Mouse (Mus musculus): Measurements from ENCODE around the gene Lpp.

Gene Lpp

GRCm38 (mm10) chr16:24394211-24394991 lies 1.1 kb downstream of the Lpp start:
- CTCF ChIA-PET = no interaction called here

GRCm38 (mm10) chr16:24395100-24395499 lies 1.8 kb downstream of the Lpp start:
- POLR2A ChIA-PET = interaction anchor here in 2 of 4 experiments (0.8 to 1.3 kb wide), 5 partner anchors 8 to 664 kb away, joined by 3 to 5 read pairs (median 3); no protein-coding TSS in a partner anchor
- CTCF ChIA-PET = no interaction called here

More at GRCm38 (mm10) chr16:24394211-24394991, 1.1 kb downstream of the Lpp start:
- POLR2A ChIA-PET = interaction anchor here in 3 of 4 experiments (0.6 to 2.6 kb wide), 9 partner anchors 8 to 664 kb away, joined by 3 to 9 read pairs (median 3); partner anchors contain the start of genes Bcl6 (in 2 of the 3) and Gm37419 (in 1 of the 3)

- ChIA-PET POLR2A (interaction anchor here in 3 of 4 experiments (0.5 to 0.9 kb wide), 3 partner anchors 13 to 160 kb away, joined by 3 to 9 read pairs (median 3); no protein-coding TSS in a partner anchor), CTCF (no interaction called here)
Observed at GRCm38 (mm10) chr16:24396504-24396903, 3.2 kb downstream of the Lpp start.

- CTCF ChIA-PET = no interaction called here
- POLR2A ChIA-PET = no interaction called here
Observed at GRCm38 (mm10) chr16:24398476-24398875, 5.2 kb downstream of the Lpp start.

DNA sequence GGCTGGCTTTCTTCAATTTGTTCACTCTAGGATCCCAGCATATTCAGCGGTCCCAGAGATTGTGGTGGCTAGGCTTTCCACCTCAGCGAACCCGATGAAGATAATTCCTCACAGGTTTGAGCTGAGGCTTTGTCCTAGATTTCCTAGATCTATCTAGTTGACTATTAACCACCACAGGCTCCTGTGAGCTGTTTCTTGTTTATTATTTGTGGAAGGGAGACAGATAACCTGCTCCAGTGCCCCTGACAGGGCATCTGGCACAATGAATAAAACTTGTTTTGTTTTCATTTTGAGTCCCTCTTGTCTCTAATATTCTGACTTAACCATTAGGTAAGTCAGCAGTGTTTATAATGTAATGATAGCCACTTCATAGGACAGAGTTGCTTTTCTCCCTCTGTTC lies 5.6 kb downstream of the Lpp start:
- CTCF ChIA-PET = no interaction called here
- POLR2A ChIA-PET = interaction anchor here in 1 of 4 experiments (1.3 kb wide), 1 partner anchor 17 kb away, joined by 3 read pairs; no protein-coding TSS in a partner anchor

DNA sequence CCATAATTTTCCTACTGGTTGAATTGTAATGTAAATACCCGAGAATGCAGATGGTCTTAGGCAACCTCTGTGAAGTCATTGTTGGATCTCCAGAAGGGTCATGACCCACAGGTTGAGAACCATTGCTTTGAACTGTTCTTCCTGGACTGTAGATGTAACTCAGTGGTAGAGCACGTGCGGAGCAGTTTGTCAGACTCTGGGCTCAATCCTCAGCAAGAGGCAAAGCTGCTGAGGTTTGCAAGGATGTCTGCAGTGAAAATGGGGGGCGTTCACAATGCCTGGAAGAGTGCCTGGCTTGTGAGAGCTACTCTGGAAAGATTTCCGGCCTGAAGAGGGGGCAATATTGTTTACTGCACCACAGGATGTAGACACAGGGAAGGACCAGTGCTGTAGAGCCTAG lies 6.2 kb downstream of the Lpp start:
- ChIA-PET POLR2A (interaction anchor here in 1 of 4 experiments (1.3 kb wide), 1 partner anchor 16 kb away, joined by 3 read pairs; no protein-coding TSS in a partner anchor), CTCF (no interaction called here)

DNA sequence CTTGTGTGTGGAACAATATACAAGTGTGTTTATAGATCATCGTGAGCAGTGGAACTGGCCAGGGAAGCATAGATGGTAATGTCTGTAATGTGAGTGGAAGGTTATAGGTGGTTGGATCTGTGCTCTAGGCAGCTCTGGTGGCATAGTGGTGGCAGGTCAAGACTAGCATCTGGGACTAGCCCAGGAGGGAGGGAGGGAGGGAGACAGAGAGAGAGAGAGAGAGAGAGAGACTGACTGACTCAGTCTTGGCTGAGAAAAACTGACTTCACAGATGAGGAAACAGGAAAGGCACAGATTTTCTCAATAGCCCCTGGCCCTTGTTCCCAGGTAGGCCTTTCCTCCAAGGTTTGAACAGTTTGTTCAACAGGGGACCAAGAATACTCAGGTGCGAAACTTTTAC lies 7.5 kb downstream of the Lpp start:
- CTCF ChIA-PET = no interaction called here
- POLR2A ChIA-PET = interaction anchor here in 1 of 4 experiments (0.6 kb wide), 1 partner anchor 1888 kb away, joined by 5 read pairs; no protein-coding TSS in a partner anchor

DNA sequence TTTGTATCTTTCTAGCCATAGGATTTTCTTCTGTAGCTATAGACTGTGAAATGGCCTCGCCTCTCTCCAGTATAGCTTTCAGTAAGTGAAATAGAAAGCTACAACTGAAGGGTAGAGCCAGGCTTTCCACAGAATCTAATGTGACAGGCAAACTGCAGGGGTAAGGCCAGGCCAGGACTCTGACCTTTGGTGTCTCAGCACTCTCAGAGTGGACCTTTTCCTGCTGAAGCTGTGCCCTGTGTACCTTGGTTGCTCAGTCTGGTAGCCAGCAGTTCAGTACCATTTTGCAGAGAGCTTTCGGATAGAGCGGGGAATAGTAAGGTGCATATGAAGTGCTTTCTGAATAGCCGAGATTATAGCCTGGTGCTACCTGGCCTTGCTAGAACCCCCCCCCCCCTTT lies 9.5 kb downstream of the Lpp start:
- ChIA-PET CTCF (no interaction called here), POLR2A (interaction anchor here in 3 of 4 experiments (1.0 to 2.1 kb wide), 5 partner anchors 8 to 34 kb away, joined by 3 to 5 read pairs (median 3); partner anchors contain the start of gene Lpp (in 2 of the 3))

- POLR2A ChIA-PET = interaction anchor here in 3 of 4 experiments (0.6 to 2.1 kb wide), 3 partner anchors 11 to 33 kb away, joined by 3 to 5 read pairs (median 3); partner anchors contain the start of gene Lpp (in 1 of the 3)
- CTCF ChIA-PET = no interaction called here
Observed at GRCm38 (mm10) chr16:24403733-24404380, 10.6 kb downstream of the Lpp start.

- CTCF ChIA-PET = no interaction called here
- POLR2A ChIA-PET = interaction anchor here in 1 of 4 experiments (1.1 kb wide), 1 partner anchor 14 kb away, joined by 3 read pairs; no protein-coding TSS in a partner anchor
Observed at GRCm38 (mm10) chr16:24406521-24406920, 13.2 kb downstream of the Lpp start.

DNA sequence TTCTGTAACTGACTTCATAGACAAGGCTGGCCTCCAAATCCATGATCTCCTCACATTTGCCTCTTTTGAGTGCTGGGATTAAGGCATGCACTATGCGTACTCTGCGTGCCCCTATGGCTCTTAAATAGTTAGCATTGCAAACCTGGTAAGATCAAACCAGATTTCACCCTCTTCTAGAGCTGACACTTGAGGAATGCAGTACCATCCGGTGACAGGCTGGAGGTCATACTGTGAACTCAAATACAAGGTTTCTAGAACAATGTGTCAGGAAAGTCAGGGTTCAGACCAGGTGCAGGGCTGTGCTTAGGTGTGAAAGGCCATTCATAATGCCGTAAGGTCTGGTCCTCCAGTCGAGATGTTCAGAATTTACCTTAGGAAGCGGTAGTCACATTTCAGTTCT lies 18.0 kb downstream of the Lpp start:
- ChIA-PET POLR2A (interaction anchor here in 1 of 4 experiments (0.6 kb wide), 1 partner anchor 1309 kb away, joined by 3 read pairs; no protein-coding TSS in a partner anchor), CTCF (no interaction called here)

DNA sequence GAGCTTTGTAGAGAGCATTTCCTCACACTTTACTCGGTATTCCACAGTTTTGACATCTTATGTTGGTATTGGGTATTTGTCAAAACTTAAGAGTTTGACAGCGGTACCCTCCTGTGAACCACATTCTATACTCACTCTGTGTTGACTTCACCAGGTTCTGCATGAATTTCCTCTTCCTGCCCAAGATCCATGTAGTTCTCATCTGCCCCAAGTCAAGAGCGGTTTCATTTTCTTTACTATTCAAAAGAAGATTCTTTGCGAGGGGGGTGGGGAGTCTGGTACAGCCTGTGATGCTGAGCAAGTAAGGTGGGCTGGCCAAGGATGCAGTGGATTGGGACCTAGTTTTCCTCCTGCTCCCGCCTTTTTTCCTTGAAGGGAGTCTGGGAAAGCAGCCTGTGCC lies 18.9 kb downstream of the Lpp start:
- POLR2A ChIA-PET = no interaction called here
- CTCF ChIA-PET = no interaction called here

GRCm38 (mm10) chr16:24413059-24413458 lies 19.8 kb downstream of the Lpp start:
- CTCF ChIA-PET = no interaction called here
- POLR2A ChIA-PET = no interaction called here

GRCm38 (mm10) chr16:24418022-24418421 lies 24.7 kb downstream of the Lpp start:
- ChIA-PET POLR2A (interaction anchor here in 3 of 4 experiments (0.6 to 1.7 kb wide), 5 partner anchors 9 to 430 kb away, joined by 3 to 5 read pairs (median 3); partner anchors contain the start of gene Gm37419 (in 1 of the 3)), CTCF (no interaction called here)

- CTCF ChIA-PET = no interaction called here
- POLR2A ChIA-PET = no interaction called here
Observed at GRCm38 (mm10) chr16:24420603-24421120, 27.4 kb downstream of the Lpp start.

GRCm38 (mm10) chr16:24421687-24422418 lies 28.5 kb downstream of the Lpp start:
- CTCF ChIA-PET = no interaction called here

DNA sequence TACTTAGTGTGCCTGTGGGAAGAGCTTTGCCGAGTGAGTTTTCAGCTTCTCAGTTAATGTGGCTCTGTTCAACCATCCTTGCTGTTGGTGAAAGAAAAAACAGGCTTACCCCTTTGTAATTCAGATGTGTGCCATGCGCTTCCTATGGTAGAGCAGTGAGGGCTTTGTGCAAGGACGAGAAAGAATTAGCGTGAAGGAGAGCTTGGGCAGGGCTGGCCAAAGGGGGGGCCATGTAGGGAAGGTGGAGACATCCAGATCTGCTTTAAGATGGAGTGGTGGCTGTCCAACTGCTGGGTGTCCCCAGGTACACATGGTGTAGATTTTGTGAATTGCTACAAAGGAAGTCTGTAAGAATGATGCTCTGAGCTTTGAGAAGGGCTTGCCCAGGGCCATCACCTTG lies 29.9 kb downstream of the Lpp start:
- POLR2A ChIA-PET = interaction anchor here in 2 of 4 experiments (0.5 to 1.5 kb wide), 4 partner anchors 9 to 684 kb away, joined by 3 to 4 read pairs (median 4); no protein-coding TSS in a partner anchor
- CTCF ChIA-PET = no interaction called here

More at GRCm38 (mm10) chr16:24421687-24422418, 28.5 kb downstream of the Lpp start:
- POLR2A ChIA-PET = interaction anchor here in 2 of 4 experiments (0.7 to 1.2 kb wide), 2 partner anchors 13 to 18 kb away, joined by 3 to 4 read pairs; no protein-coding TSS in a partner anchor

DNA sequence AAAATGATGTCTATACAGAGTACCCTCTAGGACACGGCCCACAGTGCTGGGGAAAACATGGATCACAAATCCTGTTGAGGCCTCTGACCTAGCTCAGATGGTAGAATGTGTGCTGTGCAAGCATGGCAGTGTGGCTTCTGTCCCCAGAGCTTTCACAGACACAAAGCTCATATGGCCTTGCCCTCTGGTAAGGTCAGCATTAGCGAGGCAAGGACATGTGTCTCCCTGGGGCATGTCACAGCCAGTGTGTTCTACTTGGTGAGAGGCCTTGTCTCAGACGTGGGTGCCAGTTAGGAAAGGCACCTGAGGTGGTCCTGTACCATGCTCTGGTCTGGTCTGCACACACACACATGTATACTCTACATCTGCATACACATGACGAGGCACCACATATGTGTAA lies 30.4 kb downstream of the Lpp start:
- POLR2A ChIA-PET = interaction anchor here in 2 of 4 experiments (0.5 to 1.5 kb wide), 4 partner anchors 9 to 684 kb away, joined by 3 to 4 read pairs (median 4); no protein-coding TSS in a partner anchor
- CTCF ChIA-PET = no interaction called here

Measured in embryonic stem cell, embryonic (primary cell).